Mouse (Mus musculus): ENCODE results near the gene P2ry13. TPM values are rescaled to one million over a fixed set of nuclear protein-coding genes. Genes with fewer than 3 reads are reported as not detected.

The P2ry13 gene
- total RNA-seq, 2 experiments from 2014 or later, result 0.64 to 1.1 TPM

Other genes starting within 250 kb of the P2ry13 start
- 1 to 10 TPM; 6.2 to 6.6 TPM for gene Med12l, start 205.1 kb downstream of the P2ry13 start, total RNA-seq (2021)
- gene Gpr171, start 109.1 kb downstream of the P2ry13 start, total RNA-seq (2021), result under 1 TPM in 1 of 2 experiments, not detected in 1; 0.11 TPM
- gene P2ry14, start 57.3 kb downstream of the P2ry13 start, total RNA-seq (2021), result 1 to 10 TPM; 5.0 to 5.8 TPM
- not detected for gene Gpr87, start 15.8 kb downstream of the P2ry13 start, total RNA-seq (2021)
- gene P2ry12, start 52.0 kb upstream of the P2ry13 start, total RNA-seq (2021), result 1 to 10 TPM; 2.3 to 2.6 TPM
- 1 to 10 TPM; 2.9 to 3.0 TPM for gene Igsf10, start 133.5 kb upstream of the P2ry13 start, total RNA-seq (2021)